Mouse (Mus musculus) lung, postnatal 4 days (tissue): ENCODE measurements at regions not wholly inside any gene's neighbourhood (a gene's known extent, or its start where the extent isn't known, plus 50 kb on each side); places are given as distances from the start of the nearest gene placed in this dataset.

Source experiments
- DNase-seq, 2 experiments: peaks; one replicate each; pipeline ENCODE4 v3.0.0; 2021

- DNase-seq: no peak
Observed at GRCm38 (mm10) chr8:49396519-49396918, 552.8 kb upstream of the Tenm3 start.

DNA sequence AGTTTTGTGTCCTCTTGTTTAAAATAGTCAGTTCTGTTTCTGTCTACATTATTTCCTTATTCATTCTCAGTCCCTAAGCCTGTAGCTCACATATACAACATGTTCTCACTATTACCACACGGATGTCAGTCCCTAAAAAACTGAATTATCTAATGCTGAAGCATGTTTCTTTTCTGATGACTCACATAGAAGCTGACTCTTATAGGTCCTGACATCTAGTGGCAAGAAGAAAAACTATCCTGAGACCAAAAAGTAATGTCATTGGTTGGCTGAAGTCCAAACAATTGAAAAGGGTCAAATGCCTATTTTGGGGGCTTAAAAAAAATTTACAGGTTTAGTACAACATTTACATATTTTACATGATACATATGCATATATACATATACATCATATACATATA, 551.3 kb upstream of the Tenm3 start:
- DNase-seq: no peak

DNA sequence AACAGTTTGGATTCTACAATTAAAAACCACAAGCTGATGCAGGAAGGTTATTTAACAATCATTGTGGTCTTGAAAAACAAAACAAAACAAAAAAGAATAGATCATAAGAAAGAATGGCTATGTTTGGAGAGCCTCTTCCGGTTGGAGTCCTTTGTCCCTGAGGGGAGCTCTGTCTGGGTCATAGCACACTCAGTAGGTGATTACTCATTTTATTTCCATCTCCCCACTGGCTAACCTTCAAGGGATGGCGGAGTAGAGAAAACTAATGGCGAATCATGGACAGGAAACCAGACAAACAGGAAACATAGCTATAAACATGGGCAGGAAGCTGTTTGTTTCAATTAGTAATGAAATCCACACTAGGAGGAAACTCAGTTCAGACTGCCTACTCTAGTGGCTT, 545.8 kb upstream of the Tenm3 start:
- no peak for DNase-seq

- no peak for DNase-seq
Observed at GRCm38 (mm10) chr8:49387587-49387986, 543.8 kb upstream of the Tenm3 start.

- no peak for DNase-seq
Observed at GRCm38 (mm10) chr8:49372686-49373085, 528.9 kb upstream of the Tenm3 start.

GRCm38 (mm10) chr8:49362682-49363081, 518.9 kb upstream of the Tenm3 start:
- no peak for DNase-seq

GRCm38 (mm10) chr8:49361443-49361842, 517.7 kb upstream of the Tenm3 start:
- no peak for DNase-seq

- no peak for DNase-seq
Observed at GRCm38 (mm10) chr8:49360121-49360520, 516.4 kb upstream of the Tenm3 start.

- no peak for DNase-seq
Observed at GRCm38 (mm10) chr8:49359671-49360070, 515.9 kb upstream of the Tenm3 start.

DNA sequence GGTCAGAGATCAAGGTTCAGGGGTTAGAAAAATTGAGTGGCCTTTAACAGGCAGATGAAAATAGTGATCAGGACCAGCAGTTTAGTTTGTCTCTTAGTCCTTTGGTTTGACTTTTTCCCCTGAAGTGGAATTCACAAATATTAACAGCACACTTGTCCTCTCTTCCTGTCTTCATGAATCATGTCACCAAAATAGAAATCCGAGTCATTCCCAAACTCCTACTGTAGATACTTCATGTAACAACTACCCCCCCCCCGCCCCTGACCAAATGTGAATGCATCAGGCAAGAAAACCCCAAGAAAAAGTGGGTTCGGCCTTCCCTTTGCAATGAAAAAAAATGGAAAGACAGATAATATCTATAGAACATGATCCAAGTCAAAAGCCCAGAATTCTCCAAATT, 504.9 kb upstream of the Tenm3 start:
- DNase-seq: no peak

GRCm38 (mm10) chr8:49338716-49339115, 495.0 kb upstream of the Tenm3 start:
- no peak for DNase-seq

DNA sequence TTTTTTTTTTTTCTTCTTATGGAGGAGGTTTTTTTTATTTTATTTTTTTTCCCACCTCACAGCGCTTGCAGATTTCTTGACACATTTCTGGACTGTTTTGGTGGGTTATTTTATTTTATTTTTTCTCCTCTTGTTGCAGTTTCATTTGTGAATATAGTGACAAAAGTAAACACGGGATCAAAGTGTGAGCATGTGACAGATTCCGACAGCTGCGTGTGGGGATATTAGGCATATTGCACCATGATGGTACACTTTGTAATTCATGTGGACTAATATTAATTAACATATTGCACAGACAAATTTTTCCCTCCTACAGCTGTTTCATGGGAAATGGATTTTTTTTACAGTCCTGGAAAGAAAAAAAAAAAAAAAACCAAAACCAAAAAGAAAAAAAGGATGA, 483.2 kb upstream of the Tenm3 start:
- DNase-seq: no peak

GRCm38 (mm10) chr8:49321404-49321803, 477.7 kb upstream of the Tenm3 start:
- no peak for DNase-seq

DNA sequence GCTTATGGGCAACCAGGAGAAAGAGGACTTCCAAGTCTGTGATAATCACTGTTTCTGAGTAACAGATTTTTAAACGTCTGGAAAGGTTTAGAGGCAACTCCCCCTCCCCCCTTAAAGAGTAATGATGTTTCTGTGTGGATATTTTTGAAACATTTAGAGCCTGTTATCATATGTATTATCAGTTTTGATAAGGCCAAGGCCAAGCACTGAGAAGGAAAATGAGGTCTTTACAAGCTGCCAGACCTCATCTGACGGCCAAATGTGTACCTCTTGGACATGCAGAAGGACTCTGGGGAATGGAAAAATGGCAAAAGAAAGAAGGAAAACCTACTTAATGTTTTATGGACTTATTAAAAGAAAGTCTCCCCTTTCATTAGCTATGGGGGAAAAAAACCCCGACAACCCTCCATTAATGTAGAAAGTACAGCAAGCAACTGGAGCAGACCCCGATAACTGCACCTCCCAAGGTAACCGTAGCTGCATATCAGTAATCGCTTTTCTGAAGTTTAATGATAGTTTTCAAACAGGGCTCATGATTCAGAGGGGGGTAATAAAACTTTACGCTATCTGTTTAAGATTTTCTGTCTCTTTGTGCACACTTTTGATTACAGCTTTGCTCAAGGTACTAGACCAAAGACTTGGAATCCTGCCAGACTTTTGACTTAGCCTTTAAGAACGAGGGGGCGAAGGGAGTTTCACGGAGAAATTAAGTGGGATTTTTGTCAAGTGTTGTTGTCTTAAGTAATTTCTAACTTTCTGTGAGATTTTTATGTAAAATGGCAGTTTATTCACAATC, 469.9 kb upstream of the Tenm3 start:
- DNase-seq: no peak

DNA sequence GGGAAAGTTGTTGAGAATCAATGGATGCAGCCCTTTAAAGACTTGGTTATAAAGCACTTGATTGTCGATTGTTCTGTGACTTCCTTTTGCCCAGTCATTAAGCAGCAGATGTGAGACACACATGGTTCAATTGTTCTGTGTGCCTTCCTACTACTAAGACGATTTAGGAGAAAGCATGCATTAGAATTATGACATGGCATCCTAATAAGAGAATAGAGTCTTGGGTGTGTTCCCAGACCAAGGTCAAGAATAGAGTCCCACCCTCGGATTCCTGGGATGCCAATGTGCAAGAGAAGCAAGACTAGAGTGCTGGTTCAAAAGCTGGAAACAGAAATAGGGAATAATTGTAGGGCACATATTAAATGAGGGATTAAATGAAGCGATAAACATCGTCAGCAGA, 469.1 kb upstream of the Tenm3 start:
- DNase-seq: no peak

DNA sequence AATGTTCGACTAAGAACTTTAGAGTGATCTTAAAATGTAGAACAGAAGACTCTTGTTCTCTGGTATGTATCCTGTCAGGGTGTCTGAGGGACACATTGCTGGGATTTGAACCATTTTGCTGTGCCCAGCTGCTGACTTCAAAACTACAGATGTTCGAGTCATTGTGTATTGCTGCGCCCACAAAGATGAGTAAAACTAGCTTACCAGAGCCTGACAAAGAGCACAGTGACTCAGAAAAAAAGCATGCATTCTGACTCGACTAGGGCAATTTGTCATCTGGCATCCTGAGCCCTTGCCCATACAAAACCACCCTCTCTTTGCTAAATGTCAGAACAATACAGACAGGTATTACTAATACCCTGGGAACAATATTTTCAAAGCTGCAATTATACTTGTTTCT, 438.6 kb upstream of the Tenm3 start:
- no peak for DNase-seq

- no peak for DNase-seq
Observed at GRCm38 (mm10) chr8:49281254-49281653, 437.5 kb upstream of the Tenm3 start.

DNA sequence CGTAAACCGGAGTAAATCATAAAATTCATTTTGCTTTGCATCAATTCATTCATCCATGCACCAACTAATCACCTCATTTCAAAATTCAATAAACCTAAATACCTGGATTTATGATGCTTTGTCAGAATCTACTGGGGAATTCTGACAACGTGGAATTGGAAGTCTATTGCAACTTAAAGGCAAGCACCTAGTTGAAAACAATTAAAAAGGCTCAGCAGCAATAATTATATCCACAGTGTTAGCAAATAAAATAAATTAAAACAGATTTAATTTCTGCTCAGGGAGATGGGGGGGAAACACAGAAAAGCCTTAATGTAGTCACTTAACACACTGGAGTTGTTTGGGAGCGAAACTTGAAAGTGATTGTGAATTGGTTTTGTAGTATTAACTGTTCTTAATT, 430.3 kb upstream of the Tenm3 start:
- no peak for DNase-seq

- DNase-seq: no peak
Observed at GRCm38 (mm10) chr8:49273109-49273508, 429.4 kb upstream of the Tenm3 start.

DNA sequence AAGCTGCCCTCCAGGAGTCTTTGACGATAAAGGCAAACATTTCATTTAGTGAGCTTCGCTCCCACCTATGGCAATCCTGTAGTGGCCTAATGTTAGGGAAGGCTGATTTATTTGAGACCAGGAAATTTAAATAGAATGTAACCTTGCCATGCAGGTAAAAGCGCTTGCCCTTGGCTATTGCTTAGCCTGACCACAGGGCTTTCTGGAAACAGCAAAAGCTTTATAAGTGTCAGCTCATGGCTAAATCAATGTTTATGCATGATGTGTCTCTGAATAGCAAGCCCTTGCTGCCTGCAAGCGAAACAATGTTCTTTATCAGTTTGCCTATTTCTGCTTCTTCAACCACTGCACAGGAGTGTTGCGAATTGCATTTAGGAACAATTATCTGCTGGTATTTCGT, 419.7 kb upstream of the Tenm3 start:
- no peak for DNase-seq

DNA sequence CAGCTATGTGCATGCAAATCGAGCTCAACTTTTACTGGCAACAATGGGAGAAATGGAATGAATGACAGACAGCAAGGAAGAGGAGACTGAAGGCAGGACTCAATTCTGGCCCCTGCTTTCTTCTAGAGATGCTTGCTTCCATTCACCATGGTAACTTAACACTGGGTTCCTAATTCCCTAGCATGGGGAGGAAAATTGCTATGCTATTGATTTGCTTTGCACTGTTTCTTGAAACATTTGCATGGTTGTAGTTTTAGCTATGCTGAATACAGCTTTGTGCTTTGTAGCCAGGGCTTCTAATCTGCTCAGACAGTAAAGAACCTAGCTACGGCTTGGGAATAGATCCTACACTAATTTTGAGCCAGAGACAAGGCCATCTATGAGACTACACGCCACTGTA, 419.0 kb upstream of the Tenm3 start:
- DNase-seq: no peak

DNA sequence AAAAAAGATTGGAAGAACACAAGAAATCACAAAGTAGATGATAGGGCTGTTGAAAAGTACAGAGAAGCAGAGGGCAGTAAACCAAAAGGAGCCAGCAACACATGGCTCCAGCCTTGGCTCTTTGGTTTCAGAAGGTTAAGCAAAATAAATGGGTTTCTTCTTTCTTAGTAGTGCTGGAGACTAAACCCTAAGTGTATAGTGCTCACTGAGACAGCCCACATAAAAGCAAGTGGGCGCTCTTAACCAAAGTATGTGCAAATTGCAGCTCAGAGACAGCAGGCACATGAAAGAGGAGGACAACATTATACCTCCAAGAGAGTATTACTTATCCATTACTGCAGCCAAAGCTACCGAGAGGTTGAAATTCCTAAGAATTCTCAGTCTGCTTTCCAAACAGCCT, 412.2 kb upstream of the Tenm3 start:
- no peak for DNase-seq

DNA sequence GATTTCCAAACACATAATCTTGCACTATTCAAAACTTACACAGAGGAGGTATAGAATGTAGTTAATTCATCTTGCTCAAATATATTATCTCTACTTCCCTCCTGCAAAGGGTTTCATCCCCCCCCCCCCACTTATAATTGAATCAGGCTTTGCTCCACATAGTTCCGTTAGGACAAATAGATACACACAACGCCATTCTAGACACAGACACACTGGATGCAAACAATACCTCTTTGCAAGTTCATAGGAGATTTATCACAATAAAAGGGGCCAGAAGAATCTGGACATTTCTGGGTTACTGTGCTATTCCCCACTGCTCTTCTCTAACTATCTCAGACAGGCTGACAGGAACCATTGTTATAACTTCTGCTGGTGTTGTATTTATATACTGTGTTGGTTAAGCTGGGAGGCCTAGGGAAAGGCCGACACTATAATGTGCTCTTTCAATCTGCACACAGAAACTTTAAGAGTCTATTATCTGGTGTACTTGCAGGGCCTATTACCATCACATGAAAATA, 410.6 kb upstream of the Tenm3 start:
- no peak for DNase-seq

- no peak for DNase-seq
Observed at GRCm38 (mm10) chr8:49243002-49243401, 399.3 kb upstream of the Tenm3 start.

DNA sequence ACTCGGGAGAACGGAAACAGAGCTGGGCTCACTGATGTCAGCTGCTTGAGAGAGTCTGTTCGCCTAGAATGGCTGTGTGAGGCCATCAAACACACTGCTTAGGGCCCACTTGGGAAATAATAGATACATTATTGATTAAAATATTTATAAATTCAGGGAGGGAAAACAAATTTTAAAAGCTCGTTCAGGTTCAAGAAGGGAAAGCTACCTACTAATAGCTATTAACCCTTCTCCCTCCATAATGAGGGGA, 393.0 kb upstream of the Tenm3 start:
- no peak for DNase-seq
